Mouse (Mus musculus): ENCODE data around the gene Mical3. TPM values are rescaled to one million over a fixed set of nuclear protein-coding genes. Genes with fewer than 3 reads are reported as not detected.
"Not testable (repeated sequence)": the region's sequence is repeated elsewhere in the genome, so short reads cannot be mapped to it uniquely, and the experiment has no call there.

The Mical3 gene
- total and polyA plus RNA-seq, 2 experiments from 2014 or later, result 25.0 to 83.4 TPM

DNA sequence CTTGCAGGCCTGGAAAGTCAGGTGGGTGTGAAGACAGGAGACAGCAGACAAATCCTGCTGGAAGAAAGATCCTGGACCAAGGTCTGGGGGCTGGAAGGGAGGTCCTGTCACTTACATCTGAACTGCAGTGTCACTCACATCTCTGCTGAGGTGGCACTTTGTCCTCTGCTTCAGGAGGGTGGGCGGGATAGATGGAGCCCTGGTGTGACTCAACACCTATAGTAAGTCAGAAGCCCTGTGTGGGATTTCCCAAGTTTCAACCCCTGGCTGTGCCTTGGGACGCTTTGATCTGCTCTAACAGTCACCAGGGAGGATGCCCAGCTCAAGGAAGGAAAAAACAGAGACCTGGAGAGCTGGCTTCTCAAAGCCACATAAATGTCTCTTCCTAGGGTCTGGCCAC, 203.9 kb downstream of the Mical3 start:
- Histone ChIP-seq H3K4me2 (ENCODE audit: low read depth, low read length, poor library complexity, severe bottlenecking) (no peak overlapping the region), H3K4me3 (ENCODE audit: low read depth, low read length) (no peak overlapping the region), H3K27me3 (ENCODE audit: insufficient read depth, low read length) (no peaks in the 10 kb centered on the region), H3K9me3 (ENCODE audit: low read length) (no peaks in the 10 kb centered on the region), H3K36me3 (ENCODE audit: insufficient read depth, low read length) (peaks cover 18% of the 10 kb centered on the region), H3K4me1 (ENCODE audit: insufficient read depth, low read length) (no peaks in the 10 kb centered on the region), H3K27ac (ENCODE audit: low read depth, low read length) (no peak overlapping the region), H3K9ac (replicated peaks; ENCODE audit: low read length, poor library complexity, severe bottlenecking) (no peak overlapping the region)
- no peak for DNase-seq (ENCODE audit: low spot score)
- no peak for ATAC-seq (ENCODE audit: low FRiP score)
- TF ChIP-seq CTCF (IDR thresholded peaks at IDR 0.05), result no peak
- WGBS, result 56% methylated on average over 2 of the region's 2 CpGs

GRCm38 (mm10) chr6:120924791-120925321, 205.9 kb downstream of the Mical3 start:
- not testable (repeated sequence) for H3K4me3 ChIP-seq (ENCODE audit: low read depth, low read length); H3K4me2 ChIP-seq (ENCODE audit: low read depth, low read length, poor library complexity, severe bottlenecking); H3K4me1 ChIP-seq (ENCODE audit: insufficient read depth, low read length); H3K9ac ChIP-seq (replicated peaks; ENCODE audit: low read length, poor library complexity, severe bottlenecking); H3K9me3 ChIP-seq (ENCODE audit: low read length); H3K27ac ChIP-seq (ENCODE audit: low read depth, low read length); DNase-seq (ENCODE audit: low spot score); H3K36me3 ChIP-seq (ENCODE audit: insufficient read depth, low read length); H3K27me3 ChIP-seq (ENCODE audit: insufficient read depth, low read length); ATAC-seq (ENCODE audit: low FRiP score)
- 90% methylated on average over 2 of the region's 2 CpGs for WGBS

DNA sequence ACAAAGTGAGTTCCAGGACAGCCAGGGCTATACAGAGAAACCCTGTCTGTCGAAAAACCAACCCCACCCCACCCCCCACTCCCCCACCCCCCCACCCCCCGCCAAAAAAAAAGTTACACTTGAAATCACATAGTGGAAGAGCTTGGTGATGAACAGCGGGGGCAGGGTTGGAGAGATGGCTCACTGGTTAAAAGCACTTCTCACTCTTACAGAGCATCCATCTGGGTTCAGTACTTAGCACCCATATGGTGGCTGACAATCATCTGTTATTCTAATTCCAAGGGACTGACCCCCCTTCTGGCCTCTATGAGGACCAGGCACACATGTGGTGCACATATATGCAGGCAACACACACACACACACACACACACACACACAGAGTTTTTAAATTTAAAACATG, 212.8 kb downstream of the Mical3 start:
- WGBS, result 72% methylated on average over 3 of the region's 3 CpGs
- Histone ChIP-seq H3K4me1 (ENCODE audit: insufficient read depth, low read length) (no peaks in the 10 kb centered on the region), H3K36me3 (ENCODE audit: insufficient read depth, low read length) (no peaks in the 10 kb centered on the region), H3K27me3 (ENCODE audit: insufficient read depth, low read length) (no peaks in the 10 kb centered on the region), H3K9me3 (ENCODE audit: low read length) (no peaks in the 10 kb centered on the region), H3K4me2 (ENCODE audit: low read depth, low read length, poor library complexity, severe bottlenecking) (no peak overlapping the region), H3K4me3 (ENCODE audit: low read depth, low read length) (no peak overlapping the region), H3K9ac (replicated peaks; ENCODE audit: low read length, poor library complexity, severe bottlenecking) (no peak overlapping the region), H3K27ac (ENCODE audit: low read depth, low read length) (no peak overlapping the region)
- DNase-seq (ENCODE audit: low spot score) (no peak), ATAC-seq (ENCODE audit: low FRiP score) (no peak)
- TF ChIP-seq CTCF (IDR thresholded peaks at IDR 0.05), result no peak

DNA sequence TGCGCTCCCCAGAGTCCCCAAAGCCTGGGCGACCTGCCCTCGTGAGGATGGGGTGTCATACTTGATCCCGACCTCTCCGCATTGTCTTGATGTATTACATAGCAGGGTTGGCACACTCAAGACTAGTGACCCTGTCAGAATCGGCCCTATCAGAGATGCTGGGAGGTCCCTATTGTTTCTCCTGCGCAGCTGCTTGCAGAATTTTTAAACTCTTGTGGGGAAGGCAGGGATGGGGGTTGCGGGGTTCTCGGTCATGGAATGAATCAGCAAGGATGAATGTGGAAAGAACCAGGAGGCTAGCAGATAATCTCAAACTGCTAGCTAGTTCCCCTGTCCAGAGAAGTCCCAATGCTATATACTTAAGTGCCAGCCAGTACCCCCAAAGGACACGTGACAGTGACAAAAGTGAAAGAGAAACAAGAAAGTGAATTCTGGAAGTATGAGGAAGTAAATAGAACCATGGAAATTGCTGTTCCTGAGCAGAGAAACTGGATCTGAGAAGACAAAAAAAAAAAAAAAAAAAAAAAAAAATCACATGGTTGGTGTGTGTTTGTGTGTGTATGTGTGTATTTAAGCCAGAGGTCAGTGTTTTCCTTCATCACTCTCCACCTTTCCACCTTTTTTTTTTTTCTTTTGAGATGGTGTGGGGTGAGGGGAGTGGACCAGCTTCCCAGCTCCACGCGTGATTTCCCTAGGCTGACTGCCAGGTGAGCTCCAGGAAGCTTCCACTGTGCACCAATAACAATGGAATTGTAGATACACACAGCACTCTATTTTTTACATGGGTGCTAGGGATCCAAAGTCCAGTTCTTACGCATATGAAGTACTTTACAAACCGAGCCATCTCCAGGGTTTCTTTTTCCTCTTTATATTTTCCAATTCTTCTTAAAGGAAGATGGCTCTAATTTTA, 213.6 kb downstream of the Mical3 start:
- peak overlapping the region; percentile 72 for H3K4me3 ChIP-seq (ENCODE audit: low read depth, low read length)
- peak overlapping the region; percentile 92 for H3K4me2 ChIP-seq (ENCODE audit: low read depth, low read length, poor library complexity, severe bottlenecking)
- H3K36me3 ChIP-seq (ENCODE audit: insufficient read depth, low read length); H3K4me1 ChIP-seq (ENCODE audit: insufficient read depth, low read length); H3K9me3 ChIP-seq (ENCODE audit: low read length); H3K27me3 ChIP-seq (ENCODE audit: insufficient read depth, low read length); DNase-seq (ENCODE audit: low spot score); H3K27ac ChIP-seq (ENCODE audit: low read depth, low read length); ATAC-seq (ENCODE audit: low FRiP score): not testable (repeated sequence)
- peak overlapping the region; percentile 78 for H3K9ac ChIP-seq (replicated peaks; ENCODE audit: low read length, poor library complexity, severe bottlenecking)
- 33% methylated on average over 8 of the region's 14 CpGs for WGBS

DNA sequence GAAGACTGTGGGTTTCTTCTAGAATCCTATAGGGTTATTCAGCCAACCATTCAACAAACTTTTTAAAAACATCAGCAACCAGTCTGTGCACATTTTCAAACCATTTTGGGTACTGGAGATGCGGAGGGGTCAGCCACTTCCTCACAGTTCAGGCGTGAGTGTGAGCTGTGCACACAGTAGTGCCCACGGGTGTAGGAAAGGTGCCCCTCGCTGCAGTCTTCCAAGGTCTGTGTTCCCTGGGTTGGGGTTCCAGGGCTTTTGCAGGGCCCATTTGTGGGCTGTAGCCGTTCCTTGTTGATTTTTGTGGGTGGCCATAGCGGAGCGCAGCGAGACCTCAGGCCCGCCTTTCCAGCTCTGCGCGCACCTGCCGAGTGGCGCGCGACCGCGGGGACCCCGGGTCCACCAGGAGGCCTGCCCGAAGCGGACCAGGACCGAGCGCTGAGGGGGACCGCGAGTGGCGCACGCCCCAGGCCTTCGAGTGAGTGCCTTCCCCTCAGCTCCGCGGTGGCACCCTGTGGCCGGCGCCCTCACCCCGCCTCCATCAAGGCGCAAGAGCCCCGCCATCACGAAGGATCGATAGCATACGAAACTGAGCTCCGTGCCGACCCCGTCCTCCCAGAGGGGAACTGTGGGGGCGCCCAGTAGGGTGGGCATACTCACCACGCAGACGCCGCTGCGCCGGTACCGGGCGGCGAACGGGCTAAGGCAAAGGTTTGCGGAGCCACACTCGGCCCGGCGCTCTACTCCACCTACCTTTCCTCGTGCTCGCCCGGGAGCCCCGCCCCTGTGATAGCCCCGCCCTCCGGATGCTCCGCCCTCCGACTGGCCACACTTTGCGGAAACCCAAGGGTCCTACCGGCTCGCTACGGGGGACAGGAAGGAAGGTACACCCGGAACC, 214.5 kb downstream of the Mical3 start, which contains the start of gene Bid:
Gene Bid (minus strand): TSS at position 780 of the 898 bp plus-strand sequence.
- peak; percentile 87 for ATAC-seq (ENCODE audit: low FRiP score)
- Histone ChIP-seq H3K27me3 (ENCODE audit: insufficient read depth, low read length) (no peaks in the 10 kb centered on the region), H3K27ac (ENCODE audit: low read depth, low read length) (peak within 1 kb of the TSS; percentile 62), H3K9ac (replicated peaks; ENCODE audit: low read length, poor library complexity, severe bottlenecking) (peak within 1 kb of the TSS; percentile 78), H3K36me3 (ENCODE audit: insufficient read depth, low read length) (no peaks in the 10 kb centered on the region), H3K4me3 (ENCODE audit: low read depth, low read length) (peak within 1 kb of the TSS; percentile 72), H3K9me3 (ENCODE audit: low read length) (no peaks in the 10 kb centered on the region), H3K4me1 (ENCODE audit: insufficient read depth, low read length) (no peaks in the 10 kb centered on the region), H3K4me2 (ENCODE audit: low read depth, low read length, poor library complexity, severe bottlenecking) (peak within 1 kb of the TSS; percentile 92)
- TF ChIP-seq CTCF (IDR thresholded peaks at IDR 0.05), result no peak
- 2% methylated on average over 63 of the region's 67 CpGs for WGBS
- peak; percentile 70 for DNase-seq (ENCODE audit: low spot score)
